Mouse (Mus musculus) forebrain, embryonic 16.5 days (tissue): ENCODE measurements around the gene Ncoa6. TPM values are rescaled to one million over a fixed set of nuclear protein-coding genes. Genes with fewer than 3 reads are reported as not detected.

ENCODE experiments used
- ATAC-seq: fragments of 200-750 bp; cut with Nextera tagmentation; 2 replicates; pipeline ENCODE4 v1.8.0; 2017; ENCODE audit warnings: mild to moderate bottlenecking, moderate library complexity
- H3K27ac ChIP-seq: fragments of 300-500 bp; sonication (generic); 2 replicates; pipeline ENCODE4 v1.5.1; 2014; ENCODE audit warnings: low read length, control low read depth
- H3K27me3 ChIP-seq: fragments of 300-500 bp; sonication (generic); replicated peaks from 2 replicates; pipeline ENCODE4 v1.6.1; 2014; ENCODE audit warnings: low read length; ENCODE audit not compliant: control insufficient read depth, insufficient read depth
- H3K36me3 ChIP-seq: fragments of 300-500 bp; sonication (generic); 2 replicates; pipeline ENCODE4 v1.6.1; 2014; ENCODE audit not compliant: control insufficient read depth, insufficient read depth
- H3K4me1 ChIP-seq: fragments of 300-500 bp; sonication (generic); replicated peaks from 2 replicates; pipeline ENCODE4 v1.6.1; 2014; ENCODE audit warnings: low read length; ENCODE audit not compliant: control insufficient read depth, insufficient read depth
- H3K4me2 ChIP-seq: fragments of 300-500 bp; sonication (generic); 2 replicates; pipeline ENCODE4 v1.6.1; 2014; ENCODE audit warnings: mild to moderate bottlenecking, low read length, control low read depth
- H3K4me3 ChIP-seq: fragments of 300-500 bp; sonication (generic); replicated peaks from 2 replicates; pipeline ENCODE4 v1.5.1; 2014; ENCODE audit warnings: mild to moderate bottlenecking, low read length, control low read depth
- H3K9ac ChIP-seq: fragments of 300-500 bp; sonication (generic); replicated peaks from 2 replicates; pipeline ENCODE4 v1.6.1; 2014; ENCODE audit warnings: low read depth, low read length, control low read depth
- H3K9me3 ChIP-seq: fragments of 300-500 bp; sonication (generic); 2 replicates; pipeline ENCODE4 v1.6.1; 2016; ENCODE audit warnings: low read length; ENCODE audit not compliant: control insufficient read depth
- WGBS: fragments of 180-500 bp; shearing (Covaris S2); extraction: QIAGEN DNeasy Blood & Tissue Kit; methylation state at CpG from one replicate; pipeline ENCODE4 v1.1.7; 2014; 5-methylcytosine and 5-hydroxymethylcytosine counted together
- polyA plus RNA-seq: library from polyadenylated mRNA; unstranded; fragments of >200 nt; fragmentation: Nextera tagmentation; extraction: Ambion mirVana; gene quantifications from 2 replicates; pipeline ENCODE4 v1.2.1, GENCODE M21; 2015

Ncoa6 gene
- polyA plus RNA-seq, 1 experiment from 2014 or later, result 26.9 TPM

DNA sequence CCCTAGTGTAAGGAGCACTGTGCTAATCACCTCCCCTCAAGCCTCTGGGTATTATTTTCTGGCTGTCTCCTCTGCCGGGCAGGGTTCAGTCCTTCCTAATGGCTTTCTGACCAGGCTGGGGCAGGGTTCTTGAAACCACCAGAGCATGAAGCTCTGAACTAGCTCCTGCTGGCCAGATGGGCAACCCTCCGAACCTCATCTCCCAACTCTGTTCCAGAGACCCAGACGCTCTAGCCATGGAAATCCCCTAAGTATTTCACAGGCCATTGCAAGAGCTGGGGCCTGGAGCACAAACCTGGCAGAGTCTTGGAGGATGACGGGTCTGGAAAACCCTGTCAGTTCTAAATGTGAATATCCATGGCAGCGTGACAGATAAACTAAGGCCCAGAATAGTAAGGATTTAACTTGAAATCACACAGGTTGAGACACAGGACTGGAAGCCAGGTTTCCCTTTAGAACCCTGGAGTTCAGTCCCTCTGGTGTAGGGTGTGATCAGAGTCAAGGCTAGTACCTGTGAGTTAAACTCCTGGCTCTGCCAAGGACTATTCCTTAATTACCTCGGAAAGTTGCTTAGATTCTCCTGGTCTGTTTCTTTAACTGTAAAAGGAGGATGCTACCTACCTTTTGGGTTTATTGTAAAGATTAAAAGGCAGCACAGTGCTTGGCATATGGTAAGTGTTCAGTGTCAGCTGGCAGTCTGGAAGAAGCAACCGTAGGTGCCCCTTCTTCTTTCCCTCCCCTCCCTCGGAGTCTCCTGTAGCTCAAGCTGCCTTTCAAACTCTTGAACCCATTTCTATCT is 93.2 kb downstream of the Ncoa6 start, which contains the start of gene Trp53inp2:
Trp53inp2 (plus strand) TSS at position 799 of the 799 bp plus-strand sequence.
- Histone ChIP-seq H3K27ac (peak within 1 kb of the TSS; percentile 99), H3K4me3 (peak within 1 kb of the TSS; percentile 92), H3K4me1 (peaks cover 33% of the 10 kb centered on the region), H3K36me3 (no peaks in the 10 kb centered on the region), H3K9me3 (no peaks in the 10 kb centered on the region), H3K4me2 (peak within 1 kb of the TSS; percentile 72), H3K27me3 (no peaks in the 10 kb centered on the region), H3K9ac (peak within 1 kb of the TSS; percentile 99)
- WGBS, result 33% methylated on average over 8 of the region's 8 CpGs
- no peak for ATAC-seq

DNA sequence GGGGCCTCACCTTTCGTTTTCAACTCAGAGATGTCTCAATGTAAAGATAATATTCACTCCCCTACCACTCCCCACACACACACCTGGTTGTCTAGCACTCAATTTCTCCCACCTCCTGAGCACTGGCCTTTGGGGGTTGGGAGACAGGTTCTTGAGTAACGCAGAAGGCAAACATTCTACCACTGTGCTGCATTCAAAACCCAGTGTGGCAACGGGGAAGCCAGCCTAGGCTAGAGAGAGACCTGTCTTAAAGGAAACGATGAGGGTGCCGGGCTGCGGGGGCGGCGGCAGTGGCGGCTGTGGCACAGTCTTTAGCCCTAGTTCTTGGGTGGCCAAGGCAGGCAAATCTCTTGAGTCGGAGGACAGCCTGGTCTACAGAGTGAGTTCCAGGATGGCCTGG is 97.5 kb downstream of the Ncoa6 start:
- Histone ChIP-seq H3K27me3 (no peaks in the 10 kb centered on the region), H3K27ac (no peak overlapping the region), H3K4me2 (no peak overlapping the region), H3K36me3 (no peaks in the 10 kb centered on the region), H3K4me3 (no peak overlapping the region), H3K9me3 (no peaks in the 10 kb centered on the region), H3K9ac (no peak overlapping the region), H3K4me1 (peaks cover 5% of the 10 kb centered on the region; the same call in 1 of the 2 replicates)
- no peak for ATAC-seq
- 78% methylated on average over 10 of the region's 10 CpGs for WGBS

DNA sequence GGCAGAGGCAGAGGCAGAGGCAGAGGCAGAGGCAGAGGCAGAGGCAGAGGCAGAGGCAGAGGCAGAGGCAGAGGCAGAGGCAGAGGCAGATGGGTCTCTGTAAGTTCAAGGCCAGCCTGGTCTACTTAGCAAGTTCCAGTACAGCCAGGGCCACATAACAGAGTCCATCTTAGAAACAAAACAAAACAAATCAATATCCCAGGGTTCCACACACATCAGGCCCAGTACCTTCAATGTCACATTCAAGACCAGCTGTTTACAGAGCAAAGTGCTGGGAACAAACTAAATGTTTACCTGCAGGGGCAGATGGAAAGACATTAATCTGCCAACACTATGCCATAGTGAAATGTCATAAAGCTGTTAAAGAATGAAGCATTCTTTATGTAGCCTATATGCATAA is 99.2 kb downstream of the Ncoa6 start:
- no peaks in the 10 kb centered on the region for H3K36me3 ChIP-seq
- no peaks in the 10 kb centered on the region for H3K27me3 ChIP-seq
- H3K9me3 ChIP-seq, result no peaks in the 10 kb centered on the region
- no peak overlapping the region for H3K4me2 ChIP-seq
- H3K4me1 ChIP-seq, result no peaks in the 10 kb centered on the region
- H3K9ac ChIP-seq, result no peak overlapping the region
- H3K4me3 ChIP-seq, result no peak overlapping the region
- no peak overlapping the region for H3K27ac ChIP-seq
- no peak for ATAC-seq

DNA sequence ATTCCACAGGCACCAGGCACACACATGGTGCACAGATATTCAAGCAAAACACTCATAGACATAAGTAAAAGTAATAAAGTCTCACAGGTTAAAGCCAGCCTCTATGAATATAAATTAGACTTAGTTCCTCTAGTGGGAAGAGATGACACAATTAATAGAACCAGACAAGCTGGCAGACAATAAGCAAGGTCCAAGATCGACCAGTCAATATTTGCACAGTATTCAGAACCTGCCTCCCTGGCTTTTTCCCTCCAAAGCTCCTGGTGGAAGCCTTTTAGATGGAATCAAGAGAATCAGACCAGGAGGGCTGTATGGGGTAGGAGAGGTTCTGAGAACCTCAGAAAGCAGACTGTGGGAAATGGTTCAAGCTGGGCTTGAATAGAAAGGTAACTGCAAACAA is 99.8 kb downstream of the Ncoa6 start:
- no peak overlapping the region for H3K4me3 ChIP-seq
- H3K27me3 ChIP-seq, result no peaks in the 10 kb centered on the region
- H3K9ac ChIP-seq, result no peak overlapping the region
- H3K27ac ChIP-seq, result no peak overlapping the region
- no peaks in the 10 kb centered on the region for H3K4me1 ChIP-seq
- no peaks in the 10 kb centered on the region for H3K9me3 ChIP-seq
- H3K36me3 ChIP-seq, result no peaks in the 10 kb centered on the region
- H3K4me2 ChIP-seq, result no peak overlapping the region
- no peak for ATAC-seq
- 78% methylated on average over 1 of the region's 1 CpGs for WGBS

DNA sequence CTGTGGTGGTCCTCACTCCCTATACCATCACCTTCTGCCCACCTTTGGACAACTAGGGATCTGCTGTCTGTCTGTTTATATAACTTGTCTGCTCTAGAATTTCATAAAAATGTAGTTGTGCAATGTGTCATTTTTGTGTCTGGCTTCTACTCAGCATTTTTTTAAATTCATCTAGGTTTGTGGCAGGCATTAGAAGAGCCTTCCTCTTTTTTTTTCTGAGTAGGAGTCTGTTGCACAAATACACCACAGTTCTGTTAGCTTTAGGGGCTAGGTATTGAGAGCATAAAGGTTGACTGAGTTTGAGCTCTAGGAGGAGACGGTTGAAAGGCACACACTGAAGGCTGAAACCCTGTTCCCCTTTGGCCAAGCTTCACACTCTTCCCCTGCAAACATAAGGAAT is 100.4 kb downstream of the Ncoa6 start:
- H3K4me1 ChIP-seq, result no peaks in the 10 kb centered on the region
- no peak overlapping the region for H3K4me2 ChIP-seq
- no peaks in the 10 kb centered on the region for H3K9me3 ChIP-seq
- 77% methylated on average over 1 of the region's 1 CpGs for WGBS
- no peak for ATAC-seq
- H3K36me3 ChIP-seq, result no peaks in the 10 kb centered on the region
- no peak overlapping the region for H3K4me3 ChIP-seq
- no peaks in the 10 kb centered on the region for H3K27me3 ChIP-seq
- H3K9ac ChIP-seq, result no peak overlapping the region
- no peak overlapping the region for H3K27ac ChIP-seq

DNA sequence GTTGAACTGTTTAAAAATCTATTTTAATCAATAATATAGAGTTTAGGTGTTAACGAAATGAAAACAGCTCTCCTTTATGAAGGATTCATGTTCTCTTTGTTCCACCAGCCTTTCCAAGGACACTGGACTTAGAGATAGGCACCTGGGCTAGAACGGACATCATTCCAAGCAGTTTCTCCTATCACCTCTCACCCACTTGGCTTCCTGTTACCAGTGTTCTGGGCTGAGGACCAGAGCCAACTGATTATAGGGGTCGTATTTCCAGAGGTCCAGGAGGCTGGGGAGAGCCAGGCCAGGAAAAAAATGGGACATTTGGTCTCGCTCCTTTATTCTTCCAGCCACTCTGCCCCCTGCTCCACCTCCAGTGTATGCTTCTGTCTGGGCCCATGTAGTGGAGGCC is 101.2 kb downstream of the Ncoa6 start:
- Histone ChIP-seq H3K9ac (no peak overlapping the region), H3K36me3 (no peaks in the 10 kb centered on the region), H3K4me2 (no peak overlapping the region), H3K27ac (no peak overlapping the region), H3K9me3 (no peaks in the 10 kb centered on the region), H3K4me1 (no peaks in the 10 kb centered on the region), H3K27me3 (no peaks in the 10 kb centered on the region), H3K4me3 (no peak overlapping the region)
- no peak for ATAC-seq
- 72% methylated on average over 4 of the region's 4 CpGs for WGBS

DNA sequence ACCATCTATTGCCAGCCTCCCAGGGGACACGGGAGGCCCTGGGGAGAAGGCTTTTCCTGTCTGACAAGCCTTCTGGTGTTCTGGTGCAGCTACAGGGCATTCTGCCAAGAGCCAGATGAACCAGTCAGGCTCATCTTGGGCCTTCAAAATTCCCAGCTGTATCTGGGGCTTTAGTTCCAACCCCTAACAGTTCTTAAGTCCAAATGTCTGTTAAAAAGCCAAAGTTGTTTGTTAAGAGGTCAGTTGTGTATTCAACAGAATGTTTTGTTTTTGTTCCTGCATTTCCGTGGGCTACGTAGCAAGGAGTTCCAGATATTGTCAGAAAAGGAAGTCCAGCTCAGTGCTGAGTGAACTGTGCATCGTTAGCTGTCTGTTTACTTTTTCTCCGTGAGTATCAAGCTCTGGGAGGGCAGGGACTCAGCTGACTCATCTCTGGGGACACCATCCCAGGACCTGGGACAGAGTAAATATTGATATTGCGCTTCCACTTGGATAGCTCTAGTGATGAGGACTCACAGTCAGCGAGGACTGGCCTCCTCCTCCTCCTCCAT is 104.3 kb downstream of the Ncoa6 start:
- Histone ChIP-seq H3K4me1 (no peaks in the 10 kb centered on the region), H3K4me2 (no peak overlapping the region), H3K4me3 (no peak overlapping the region), H3K27ac (no peak overlapping the region), H3K9ac (no peak overlapping the region), H3K27me3 (no peaks in the 10 kb centered on the region), H3K36me3 (no peaks in the 10 kb centered on the region), H3K9me3 (no peaks in the 10 kb centered on the region)
- 64% methylated on average over 7 of the region's 7 CpGs for WGBS
- ATAC-seq, result no peak

DNA sequence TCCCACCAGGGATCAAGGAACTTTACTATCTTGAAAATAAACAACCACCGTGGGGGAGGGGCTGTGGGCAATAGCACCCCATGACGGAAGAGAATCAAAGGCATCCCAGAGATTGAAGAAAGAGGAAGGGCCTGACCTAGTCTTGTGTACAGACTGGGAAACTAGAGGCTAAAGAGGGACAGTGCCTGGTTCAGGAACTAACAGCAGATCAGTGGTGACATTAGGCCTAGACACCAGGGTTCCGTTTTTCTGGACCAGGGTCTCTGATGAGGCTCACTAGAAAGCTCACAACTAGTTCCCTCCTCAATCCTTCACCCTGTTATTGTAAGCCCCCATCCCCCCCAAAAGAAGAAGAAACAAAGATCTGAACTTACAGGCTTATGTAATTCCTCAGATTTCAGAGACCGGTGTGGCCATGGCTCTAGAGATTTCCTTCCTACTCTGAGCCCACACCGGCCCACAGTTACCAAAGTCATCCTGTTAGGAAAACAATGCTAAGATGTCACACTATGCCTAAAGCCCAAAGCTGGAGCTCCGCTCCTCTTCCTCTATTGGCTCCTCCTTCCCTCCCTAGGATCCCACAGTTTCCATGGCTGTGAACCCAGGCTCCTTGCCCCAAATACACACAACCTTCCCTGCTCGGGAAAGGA is 105.9 kb downstream of the Ncoa6 start:
- Histone ChIP-seq H3K4me2 (no peak overlapping the region), H3K27ac (no peak overlapping the region), H3K27me3 (no peaks in the 10 kb centered on the region), H3K4me3 (no peak overlapping the region), H3K36me3 (no peaks in the 10 kb centered on the region), H3K9ac (no peak overlapping the region), H3K9me3 (no peaks in the 10 kb centered on the region), H3K4me1 (no peaks in the 10 kb centered on the region)
- 89% methylated on average over 7 of the region's 7 CpGs for WGBS
- no peak for ATAC-seq

DNA sequence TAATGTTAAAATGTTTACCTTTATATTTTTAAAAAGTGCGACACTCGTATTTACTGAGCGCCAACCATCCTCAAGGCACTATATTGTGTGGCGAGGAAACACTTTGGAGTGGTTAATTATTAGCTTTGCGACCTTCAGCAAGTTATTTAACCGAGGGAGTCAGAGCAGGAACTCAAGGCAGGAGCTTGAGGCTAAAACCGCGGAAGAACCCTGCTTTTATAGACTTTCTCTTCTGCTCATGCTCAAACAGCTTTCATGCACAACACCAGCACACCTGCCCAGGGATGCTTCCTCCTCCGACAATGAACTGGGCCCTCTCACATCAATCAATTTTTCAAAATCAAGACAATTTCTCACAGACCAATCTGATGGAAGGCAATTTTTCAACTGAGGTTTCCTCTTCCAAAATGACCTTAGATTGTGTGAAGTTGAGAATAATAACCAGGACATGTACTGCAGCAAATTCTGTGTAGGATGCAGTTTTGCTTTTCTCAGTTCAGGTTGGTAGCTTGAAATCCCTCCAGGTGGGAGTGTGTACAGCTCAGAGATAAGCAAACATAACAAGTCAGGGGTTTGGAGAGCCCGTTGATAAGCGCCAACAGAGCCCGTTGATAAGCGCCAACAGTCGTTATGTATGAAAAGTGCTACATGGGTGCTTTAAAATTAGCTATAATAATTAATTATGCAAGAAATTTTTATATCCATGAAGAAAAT is 115.9 kb downstream of the Ncoa6 start:
- H3K4me1 ChIP-seq, result peaks cover 15% of the 10 kb centered on the region
- H3K27ac ChIP-seq, result peak overlapping the region; percentile 74
- peak; percentile 43 for ATAC-seq
- H3K9me3 ChIP-seq, result no peaks in the 10 kb centered on the region
- peaks cover 3% of the 10 kb centered on the region; the same call in 1 of the 2 replicates for H3K27me3 ChIP-seq
- H3K36me3 ChIP-seq, result no peaks in the 10 kb centered on the region
- 32% methylated on average over 14 of the region's 14 CpGs for WGBS
- peak overlapping the region; percentile 87 for H3K4me2 ChIP-seq
- peak overlapping the region; percentile 60 for H3K9ac ChIP-seq
- H3K4me3 ChIP-seq, result peak overlapping the region; percentile 70
